Mouse (Mus musculus): Measurements from ENCODE around the gene BC051665.

DNA sequence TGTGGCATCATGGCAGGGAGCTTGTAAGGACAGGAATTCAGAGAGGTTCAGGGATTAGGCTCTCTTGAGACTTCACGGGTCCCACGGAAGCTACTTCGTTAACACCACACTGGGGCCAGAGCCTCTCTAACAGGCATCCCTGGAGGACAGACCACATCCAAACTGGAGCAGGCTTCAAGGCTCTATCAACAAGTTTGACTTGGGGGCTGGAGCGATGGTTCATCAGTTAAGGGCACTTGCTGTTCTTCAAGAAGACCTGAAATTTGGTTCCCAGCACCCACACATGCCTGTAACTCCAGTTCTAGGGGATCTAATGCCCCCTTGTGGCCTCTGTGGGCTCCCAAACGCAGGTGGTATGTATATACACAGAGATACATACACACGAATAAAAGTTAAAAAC, 32.9 kb downstream of the BC051665 start:
- TF ChIP-seq POLR2A (IDR thresholded peaks at IDR 0.05; ENCODE audit: extremely low read depth, insufficient read depth, low read length) (no peak), CTCF (IDR thresholded peaks at IDR 0.05; ENCODE audit: low read depth, low read length) (no peak)

Data from liver, adult 2 months (tissue).